ENCODE assay signal across 17 mouse cellular contexts in the genomic region with DNA sequence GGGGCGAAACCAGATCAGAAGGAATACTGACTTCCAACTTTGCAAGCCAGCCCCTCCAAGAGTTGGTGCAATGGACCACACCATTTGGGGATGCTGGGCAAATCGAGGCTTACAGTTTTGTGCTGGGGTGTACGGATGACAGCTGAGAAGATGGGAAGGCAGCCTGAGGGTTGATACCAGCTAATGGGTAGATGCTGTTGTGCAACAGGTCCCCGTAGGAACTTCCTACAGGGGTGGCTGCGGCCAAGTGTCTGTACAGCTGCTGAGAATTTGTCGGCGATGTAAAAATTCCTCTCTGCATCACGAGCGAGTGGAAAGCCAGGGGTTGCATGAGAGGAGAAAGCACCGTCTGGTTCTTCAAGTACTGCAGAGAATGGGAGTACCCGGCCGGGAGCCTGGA.
"Had no signal": no experiment of that assay in that cellular context is flagged by ENCODE, and none has a peak within 500 bp of the region (broad histone marks: within the 10 kb centered on the region; RNA-seq: fewer than 3 reads in every experiment).

No protein-coding gene starts in this region.

- H3K4me3 ChIP-seq: megakaryocyte, embryonic 14.5 days; midbrain, embryonic 13.5 days; midbrain, embryonic 15.5 days; neural tube, embryonic 12.5 days had no signal

- H3K4me1 ChIP-seq: midbrain, embryonic 13.5 days; midbrain, embryonic 15.5 days; neural tube, embryonic 12.5 days had no signal

- H3K27ac ChIP-seq: midbrain, embryonic 13.5 days; midbrain, embryonic 15.5 days; neural tube, embryonic 12.5 days had no signal

- H3K27me3 ChIP-seq: midbrain, embryonic 13.5 days; midbrain, embryonic 15.5 days; neural tube, embryonic 12.5 days had no signal

- DNase-seq: lung, adult 18-20 months; lung, embryonic 14.5 days; lung, postnatal 4 days; retina, postnatal 1 day; right cerebral cortex, adult 18-20 months; right cerebral cortex, postnatal 25 days; right cerebral cortex, postnatal 4 days; spleen, adult 18-20 months; thymus, adult 18-20 months; thymus, postnatal 14 days; thymus, postnatal 36 days had no signal

- ATAC-seq: lung, postnatal 0 days; midbrain, embryonic 13.5 days; midbrain, embryonic 15.5 days had no signal

- H3K9ac ChIP-seq: lung, embryonic 14.5 days; midbrain, embryonic 13.5 days; midbrain, embryonic 15.5 days; neural tube, embryonic 12.5 days had no signal

- H3K4me2 ChIP-seq: lung, embryonic 14.5 days; midbrain, embryonic 11.5 days; midbrain, embryonic 13.5 days; midbrain, embryonic 15.5 days; neural tube, embryonic 12.5 days had no signal

- H3K9me3 ChIP-seq: midbrain, embryonic 13.5 days; midbrain, embryonic 15.5 days; neural tube, embryonic 12.5 days had no signal
